8 mouse cellular contexts compared by ENCODE assay signal in the genomic region with DNA sequence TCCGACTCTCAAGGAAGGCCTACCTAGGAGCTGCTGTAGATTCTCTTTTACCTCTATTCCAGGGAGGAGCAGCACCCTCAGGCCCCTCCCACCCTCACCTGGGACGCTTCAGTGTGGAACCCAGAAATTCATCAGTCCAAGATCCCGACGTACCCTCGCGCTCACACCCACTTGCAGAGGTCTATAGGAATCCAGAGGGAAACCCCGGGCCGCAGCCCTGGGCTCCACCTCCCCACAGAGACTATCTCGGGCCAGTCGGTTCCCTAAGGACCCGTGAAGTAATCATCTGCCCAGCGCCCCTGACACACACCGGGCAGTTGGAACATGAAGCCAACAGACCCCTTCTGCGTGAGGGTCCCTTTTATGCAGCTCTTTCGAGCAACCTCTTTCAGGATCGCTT. TPM values are rescaled to one million over a fixed set of nuclear protein-coding genes. Genes with fewer than 3 reads are reported as not detected.
DNase-seq lines count a peak whose midpoint lies in the region; ATAC-seq and TF ChIP-seq lines count a peak whose summit lies in the region.

No protein-coding gene starts in this region.

- peak overlapping the region; percentile 88 for H3K4me2 ChIP-seq in hindbrain, embryonic 15.5 days
- H3K4me2 ChIP-seq in midbrain, postnatal 0 days (ENCODE audit: low read depth, low read length, poor library complexity, severe bottlenecking) = peak overlapping the region; percentile 85

- WGBS in hindbrain, embryonic 15.5 days = 3% methylated on average over 16 of the region's 16 CpGs
- 4% methylated on average over 16 of the region's 16 CpGs for WGBS in midbrain, postnatal 0 days

- H3K4me1 ChIP-seq in hindbrain, embryonic 15.5 days (replicated peaks) = peaks cover 27% of the 10 kb centered on the region
- no peaks in the 10 kb centered on the region for H3K4me1 ChIP-seq in midbrain, postnatal 0 days (ENCODE audit: insufficient read depth, low read length)

- H3K27me3 ChIP-seq in hindbrain, embryonic 15.5 days = no peaks in the 10 kb centered on the region
- no peaks in the 10 kb centered on the region for H3K27me3 ChIP-seq in midbrain, postnatal 0 days (ENCODE audit: insufficient read depth, low read length)

- peak; percentile 12 for ATAC-seq in hindbrain, embryonic 15.5 days (ENCODE audit: low FRiP score, low read depth)
- ATAC-seq in midbrain, postnatal 0 days (ENCODE audit: low FRiP score) = peak; percentile 18

- H3K9ac ChIP-seq in hindbrain, embryonic 15.5 days = peak overlapping the region; percentile 87
- peak overlapping the region; percentile 93 for H3K9ac ChIP-seq in midbrain, postnatal 0 days (replicated peaks; ENCODE audit: low read length, poor library complexity, severe bottlenecking)

- peak overlapping the region; percentile 77 for H3K4me3 ChIP-seq in hindbrain, embryonic 15.5 days
- H3K4me3 ChIP-seq in midbrain, postnatal 0 days (ENCODE audit: low read depth, low read length) = peak overlapping the region; percentile 58

- H3K27ac ChIP-seq in hindbrain, embryonic 15.5 days (replicated peaks) = peak overlapping the region; percentile 89
- H3K27ac ChIP-seq in midbrain, postnatal 0 days (ENCODE audit: low read depth, low read length) = peak overlapping the region; percentile 86

- no peaks in the 10 kb centered on the region for H3K9me3 ChIP-seq in hindbrain, embryonic 15.5 days
- no peaks in the 10 kb centered on the region for H3K9me3 ChIP-seq in midbrain, postnatal 0 days (ENCODE audit: low read length)

- no peak for TF ChIP-seq CTCF in midbrain, postnatal 0 days (IDR thresholded peaks at IDR 0.05)

- DNase-seq in embryo, embryonic 11 days = peak; percentile 35
- no peak for DNase-seq in embryo, embryonic 9.5 days (ENCODE audit: extremely low spot score)
- peak; percentile 39 for DNase-seq in 3134 (ENCODE audit: extremely low read depth, insufficient read length, low spot score)
- peak; percentile 40 to 55 for DNase-seq in cerebellum, postnatal 25 days
- no peak for DNase-seq in midbrain, postnatal 0 days (ENCODE audit: low spot score)
- DNase-seq in layer of hippocampus, adult 9-10 months (ENCODE audit: low spot score) = no peak
- no peak for DNase-seq in layer of hippocampus, adult 9-11 months

- peaks cover 2% of the 10 kb centered on the region; the same call in 1 of the 2 replicates for H3K36me3 ChIP-seq in hindbrain, embryonic 15.5 days
- peaks cover 15% of the 10 kb centered on the region; the same call in 1 of the 2 replicates for H3K36me3 ChIP-seq in midbrain, postnatal 0 days (ENCODE audit: insufficient read depth, low read length)

RNA-seq across cellular contexts. Expression of a gene that starts 0.6 kb away (rescaled TPM):
- 52.5 and 53.3 TPM in 2 replicates for polyA plus RNA-seq in hindbrain, embryonic 15.5 days (2015; fragmentation: Nextera tagmentation; extraction: Ambion mirVana)
- 72.0 and 72.9 TPM in 2 replicates for total RNA-seq in midbrain, postnatal 0 days (2014; rRNA removed)
- 47.7 and 48.9 TPM in 2 replicates for polyA plus RNA-seq in midbrain, postnatal 0 days (2015; fragmentation: Nextera tagmentation; extraction: Ambion mirVana)

RNA-seq across cellular contexts. Expression of a gene that starts 16.0 kb away (rescaled TPM):
- polyA plus RNA-seq in hindbrain, embryonic 15.5 days (2015; fragmentation: Nextera tagmentation; extraction: Ambion mirVana) = 153 and 184 TPM in 2 replicates
- total RNA-seq in midbrain, postnatal 0 days (2014; rRNA removed) = 167 and 195 TPM in 2 replicates
- 194 and 233 TPM in 2 replicates for polyA plus RNA-seq in midbrain, postnatal 0 days (2015; fragmentation: Nextera tagmentation; extraction: Ambion mirVana)

RNA-seq across cellular contexts. Expression of a gene that starts 21.3 kb away (rescaled TPM):
- polyA plus RNA-seq in hindbrain, embryonic 15.5 days (2015; fragmentation: Nextera tagmentation; extraction: Ambion mirVana) = 286 and 298 TPM in 2 replicates
- total RNA-seq in midbrain, postnatal 0 days (2014; rRNA removed) = 166 and 175 TPM in 2 replicates
- 245 and 255 TPM in 2 replicates for polyA plus RNA-seq in midbrain, postnatal 0 days (2015; fragmentation: Nextera tagmentation; extraction: Ambion mirVana)

RNA-seq across cellular contexts. Expression of a gene that starts 24.4 kb away (rescaled TPM):
- polyA plus RNA-seq in hindbrain, embryonic 15.5 days (2015; fragmentation: Nextera tagmentation; extraction: Ambion mirVana) = 94.0 and 107 TPM in 2 replicates
- 148 and 152 TPM in 2 replicates for total RNA-seq in midbrain, postnatal 0 days (2014; rRNA removed)
- 118 and 121 TPM in 2 replicates for polyA plus RNA-seq in midbrain, postnatal 0 days (2015; fragmentation: Nextera tagmentation; extraction: Ambion mirVana)

RNA-seq across cellular contexts. Expression of a gene that starts 30.5 kb away (rescaled TPM):
- polyA plus RNA-seq in hindbrain, embryonic 15.5 days (2015; fragmentation: Nextera tagmentation; extraction: Ambion mirVana) = 3.9 and 4.5 TPM in 2 replicates
- 1.4 and 1.6 TPM in 2 replicates for total RNA-seq in midbrain, postnatal 0 days (2014; rRNA removed)
- 1.1 and 1.3 TPM in 2 replicates for polyA plus RNA-seq in midbrain, postnatal 0 days (2015; fragmentation: Nextera tagmentation; extraction: Ambion mirVana)

Comparison
In these comparisons a context has a peak if more than half of its experiments do, and no peak if none do; other contexts are left out.
1. DNase-seq: peak in embryo, embryonic 11 days (single experiment), 3134 (single experiment) and cerebellum, postnatal 25 days (2 of 2); none in embryo, embryonic 9.5 days (single experiment), midbrain, postnatal 0 days (single experiment), layer of hippocampus, adult 9-10 months (single experiment) and layer of hippocampus, adult 9-11 months (single experiment).